Mouse (Mus musculus) adrenal gland (tissue): Measurements from ENCODE around the gene Ms4a6c.
"Not testable (repeated sequence)": the region's sequence is repeated elsewhere in the genome, so short reads cannot be mapped to it uniquely, and the experiment has no call there.

Experiments
- intact Hi-C: fragments of 180-260 bp; cut with DNase I; formaldehyde crosslinking; loops from one replicate; pipeline ENCODE4 v1.15.1; 2025
- long read RNA-seq, 2 experiments: library from polyadenylated mRNA; unstranded; transcript quantifications; one replicate each; pipeline ENCODE4 v2.0.0; 2020; ENCODE audit warnings: borderline replicate concordance in 1 of 2; ENCODE audit not compliant: insufficient replicate concordance in 1 of 2

Gene Ms4a6c
- long read RNA-seq, experiment 1, transcript Ms4a6c-201 (7 exons, 1,841 nt), result major isoform, 9 of 15 reads
- long read RNA-seq, experiment 1, partial matches to known transcripts, result 2 of 15 reads
- long read RNA-seq, experiment 1, other reads (novel, unspliced or antisense), result 3 of 15 reads
- long read RNA-seq, experiment 2, transcript Ms4a6c-201 (7 exons, 1,841 nt), result major isoform, 10 of 17 reads
- long read RNA-seq, experiment 2, partial matches to known transcripts, result 6 of 17 reads
- long read RNA-seq, experiment 2, other reads (novel, unspliced or antisense), result 1 of 17 reads

GRCm38 (mm10) chr19:11469215-11469614 lies at the start of gene Ms4a6c:
Gene Ms4a6c, plus strand, starts transcription at chr19:11469366.
- intact Hi-C loops, result not testable (repeated sequence)

- intact Hi-C loops, result not testable (repeated sequence)
These were observed 38.0 kb upstream of the Ms4a6c start for GRCm38 (mm10) chr19:11431209-11431608.

- intact Hi-C loops, result no loop called here
These were observed 33.9 kb upstream of the Ms4a6c start for GRCm38 (mm10) chr19:11435058-11435834.

- intact Hi-C loops, result no loop called here
These were observed 25.8 kb upstream of the Ms4a6c start, which contains the start of gene Ms4a4b for GRCm38 (mm10) chr19:11443338-11443737. Gene Ms4a4b, plus strand, starts transcription at chr19:11443553.

GRCm38 (mm10) chr19:11443964-11444363 lies 25.2 kb upstream of the Ms4a6c start:
- intact Hi-C loops, result no loop called here

- intact Hi-C loops, result no loop called here
These were observed 21.9 kb upstream of the Ms4a6c start for GRCm38 (mm10) chr19:11447238-11447637.

- intact Hi-C loops, result not testable (repeated sequence)
These were observed 10.1 kb upstream of the Ms4a6c start for GRCm38 (mm10) chr19:11459041-11459440.

GRCm38 (mm10) chr19:11464795-11465194 lies 4.4 kb upstream of the Ms4a6c start:
- intact Hi-C loops, result not testable (repeated sequence)

- intact Hi-C loops, result no loop called here
These were observed 2.7 kb upstream of the Ms4a6c start for GRCm38 (mm10) chr19:11466471-11466870.

- intact Hi-C loops, result not testable (repeated sequence)
These were observed 805 bp upstream of the Ms4a6c start for GRCm38 (mm10) chr19:11468361-11468760.

GRCm38 (mm10) chr19:11479714-11480113 lies 10.5 kb downstream of the Ms4a6c start:
- intact Hi-C loops, result no loop called here

- intact Hi-C loops, result no loop called here
These were observed 13.5 kb downstream of the Ms4a6c start for GRCm38 (mm10) chr19:11482684-11483083.

GRCm38 (mm10) chr19:11483941-11484340 lies 14.8 kb downstream of the Ms4a6c start:
- intact Hi-C loops, result no loop called here

- intact Hi-C loops, result no loop called here
These were observed 15.2 kb downstream of the Ms4a6c start for GRCm38 (mm10) chr19:11484388-11484787.

GRCm38 (mm10) chr19:11485266-11485665 lies 16.1 kb downstream of the Ms4a6c start:
- intact Hi-C loops, result no loop called here

- intact Hi-C loops, result no loop called here
These were observed 16.6 kb downstream of the Ms4a6c start, which contains the start of gene Gm8369 for GRCm38 (mm10) chr19:11485746-11486145. Gene Gm8369, plus strand, starts transcription at chr19:11485938.

- intact Hi-C loops, result no loop called here
These were observed 17.4 kb downstream of the Ms4a6c start for GRCm38 (mm10) chr19:11486599-11486998.

GRCm38 (mm10) chr19:11491406-11492189 lies 22.4 kb downstream of the Ms4a6c start:
- intact Hi-C loops, result no loop called here

GRCm38 (mm10) chr19:11492671-11493070 lies 23.5 kb downstream of the Ms4a6c start:
- intact Hi-C loops, result no loop called here

GRCm38 (mm10) chr19:11494519-11494918 lies 25.4 kb downstream of the Ms4a6c start:
- intact Hi-C loops, result no loop called here

GRCm38 (mm10) chr19:11496361-11496760 lies 27.2 kb downstream of the Ms4a6c start:
- intact Hi-C loops, result no loop called here

GRCm38 (mm10) chr19:11497300-11497699 lies 28.1 kb downstream of the Ms4a6c start:
- intact Hi-C loops, result not testable (repeated sequence)
